Mouse (Mus musculus) WW6 (cell line): ENCODE data around the gene Kcnma1.

ENCODE experiments used
- DNase-seq: peaks from one replicate; pipeline ENCODE4 v3.0.0-alpha.2; 2013; ENCODE audit warnings: low read depth, low spot score

Kcnma1 gene

DNA sequence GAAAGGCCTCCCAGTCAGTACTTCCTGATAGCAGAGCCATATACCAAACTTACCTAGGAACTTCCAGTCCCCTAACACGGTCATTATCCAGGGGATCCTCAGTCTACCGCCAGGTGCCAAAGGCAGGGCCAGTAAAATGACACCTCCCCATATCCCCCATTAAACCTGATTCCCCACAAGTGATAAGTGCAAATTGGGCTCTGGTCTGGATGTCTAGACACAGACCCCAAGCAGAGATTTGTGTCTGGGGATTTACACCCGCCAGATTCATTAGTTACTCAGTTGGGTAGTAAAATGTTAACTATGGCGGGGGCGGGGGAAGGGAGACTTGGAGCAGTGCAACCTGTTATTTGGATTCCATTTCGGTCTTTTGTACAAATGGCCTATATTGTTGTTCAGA is 562.6 kb downstream of the Kcnma1 start:
- DNase-seq: no peak

GRCm38 (mm10) chr14:23437467-23437866 is 576.8 kb downstream of the Kcnma1 start:
- no peak for DNase-seq

- no peak for DNase-seq
These were observed 578.4 kb downstream of the Kcnma1 start for GRCm38 (mm10) chr14:23435861-23436260.

DNA sequence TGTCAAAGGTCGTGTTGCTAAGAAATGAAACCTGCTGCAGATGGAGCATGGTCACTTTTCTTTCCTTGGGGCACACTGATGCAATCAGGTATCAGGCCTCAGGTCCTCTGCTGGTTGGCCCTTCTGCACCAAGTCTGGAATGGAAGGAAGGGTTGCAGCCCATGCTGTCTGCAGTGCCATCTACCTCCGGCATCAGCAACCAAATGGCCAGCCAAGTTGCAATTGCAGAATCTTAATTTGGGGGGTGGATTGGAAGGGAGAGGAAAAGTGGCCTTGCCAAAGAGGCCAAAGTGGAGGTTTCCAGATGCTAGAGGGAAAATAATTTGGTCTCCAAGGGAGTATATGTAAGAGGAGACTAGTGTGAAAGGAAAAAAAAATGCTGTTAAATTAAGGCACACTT is 584.3 kb downstream of the Kcnma1 start:
- DNase-seq: no peak

DNA sequence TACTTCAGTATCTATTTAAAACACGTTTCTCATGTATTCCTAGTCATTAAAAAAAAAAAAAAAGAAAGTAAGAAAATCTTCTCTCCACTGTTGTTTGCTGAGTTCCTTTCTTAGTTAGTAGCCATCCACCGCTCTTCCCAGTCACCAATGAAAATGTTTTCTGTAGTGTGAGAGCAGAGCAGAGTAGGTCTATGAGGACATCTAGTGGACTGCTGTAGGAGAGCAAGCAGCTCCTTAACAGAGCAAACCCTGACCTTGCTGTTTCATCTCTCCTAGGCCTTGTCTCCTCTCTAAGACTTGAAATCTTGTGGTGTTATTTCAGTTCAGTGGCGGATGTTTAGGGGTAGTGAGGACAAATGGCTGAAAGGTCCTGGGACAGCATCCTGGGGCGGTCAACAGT is 585.2 kb downstream of the Kcnma1 start:
- no peak for DNase-seq

- no peak for DNase-seq
These were observed 591.7 kb downstream of the Kcnma1 start for GRCm38 (mm10) chr14:23422481-23423040.

GRCm38 (mm10) chr14:23418955-23419354 is 595.3 kb downstream of the Kcnma1 start:
- DNase-seq: no peak

GRCm38 (mm10) chr14:23407051-23407450 is 607.2 kb downstream of the Kcnma1 start:
- no peak for DNase-seq

DNA sequence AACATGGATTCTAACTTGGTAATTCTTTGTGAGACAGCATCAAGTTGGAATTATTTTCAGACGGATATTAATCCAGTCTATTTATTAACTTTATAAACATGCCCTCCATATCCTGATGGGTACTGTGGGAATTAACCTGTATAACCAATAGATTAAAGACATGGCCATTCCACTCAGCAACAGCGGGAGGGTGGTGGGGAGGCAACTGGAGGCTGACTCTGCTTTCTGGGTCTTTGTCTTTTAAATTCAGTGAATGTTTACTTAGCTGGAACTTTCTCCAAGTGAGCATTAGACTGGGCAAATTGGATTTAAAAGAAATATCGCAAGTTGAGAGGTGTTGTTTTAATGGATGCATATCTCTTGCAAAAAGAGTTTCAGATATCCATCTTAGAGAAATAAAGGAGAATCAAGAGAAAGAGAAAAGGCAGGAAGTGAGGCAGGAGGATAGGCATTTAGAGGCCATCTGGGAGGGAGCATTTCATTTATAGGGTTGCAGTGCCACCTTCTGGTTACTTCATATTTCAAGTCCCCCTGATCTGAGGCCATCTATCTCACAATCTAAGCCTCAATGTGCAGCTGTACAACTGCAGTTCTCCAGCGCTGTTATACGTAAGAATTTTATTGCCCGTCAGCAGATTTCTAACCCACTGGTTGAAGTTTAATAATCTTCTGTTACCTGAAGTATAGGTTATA is 613.4 kb downstream of the Kcnma1 start:
- peak; percentile 24 for DNase-seq

GRCm38 (mm10) chr14:23397642-23398041 is 616.6 kb downstream of the Kcnma1 start:
- no peak for DNase-seq

DNA sequence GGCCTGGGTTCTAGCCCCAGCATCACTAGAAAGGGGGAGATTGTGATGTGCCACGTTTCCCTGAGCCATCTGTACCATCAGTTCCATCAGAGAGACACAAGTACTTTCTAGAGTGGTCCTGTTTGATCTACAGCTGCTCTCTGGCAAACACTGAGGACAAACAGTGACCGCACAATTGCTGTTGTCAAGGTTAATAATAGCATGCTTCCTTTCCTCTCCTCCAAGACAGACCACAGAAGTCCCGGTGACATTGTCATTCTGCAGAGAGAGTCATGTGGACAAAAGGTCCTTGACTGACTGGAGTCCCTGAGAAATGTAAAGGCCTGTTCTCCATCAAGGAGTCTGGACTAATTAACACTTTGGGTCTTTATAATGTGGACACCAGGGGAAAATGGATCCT is 622.7 kb downstream of the Kcnma1 start:
- no peak for DNase-seq

DNA sequence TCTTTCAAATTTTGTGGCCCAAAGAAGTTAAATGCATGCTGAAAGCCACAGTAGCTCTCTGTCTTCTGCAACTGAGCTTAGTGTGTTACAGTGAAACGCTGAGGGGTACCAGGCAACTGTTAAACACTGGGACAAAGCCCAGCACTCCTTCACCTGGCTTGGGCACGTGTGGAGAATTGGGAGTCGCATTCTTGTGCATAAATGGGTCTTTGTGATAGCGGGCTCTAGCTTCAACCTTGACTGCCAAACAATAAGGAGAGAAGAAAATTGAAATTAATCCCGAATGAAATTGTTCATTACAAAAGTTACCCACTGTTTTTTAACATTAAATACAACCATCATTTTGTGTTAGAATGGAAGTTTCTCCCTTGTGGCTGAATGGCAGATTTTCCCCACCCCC is 623.5 kb downstream of the Kcnma1 start:
- DNase-seq: no peak

GRCm38 (mm10) chr14:23390161-23390560 is 624.1 kb downstream of the Kcnma1 start:
- DNase-seq: no peak

DNA sequence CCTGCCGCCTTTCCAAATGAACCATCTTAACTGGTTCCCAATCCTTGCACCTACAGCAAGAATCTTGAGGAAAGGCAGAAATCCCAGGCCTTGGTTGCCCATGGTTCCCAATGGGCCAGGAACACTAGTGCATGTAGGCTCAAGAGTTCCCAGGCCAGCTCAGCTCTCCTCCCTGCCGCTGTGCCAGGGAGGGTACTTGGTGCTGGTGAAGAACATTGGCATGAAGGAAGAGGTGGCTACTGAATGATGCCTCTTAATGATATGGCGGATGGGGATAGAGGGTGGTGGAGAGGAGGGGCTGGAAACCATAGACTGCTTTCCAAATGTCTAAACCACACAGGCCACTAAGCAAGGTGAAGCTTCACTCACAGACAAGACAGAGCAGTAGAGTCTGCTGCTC is 627.5 kb downstream of the Kcnma1 start:
- DNase-seq: no peak

GRCm38 (mm10) chr14:23385776-23386608 is 628.3 kb downstream of the Kcnma1 start:
- no peak for DNase-seq

DNA sequence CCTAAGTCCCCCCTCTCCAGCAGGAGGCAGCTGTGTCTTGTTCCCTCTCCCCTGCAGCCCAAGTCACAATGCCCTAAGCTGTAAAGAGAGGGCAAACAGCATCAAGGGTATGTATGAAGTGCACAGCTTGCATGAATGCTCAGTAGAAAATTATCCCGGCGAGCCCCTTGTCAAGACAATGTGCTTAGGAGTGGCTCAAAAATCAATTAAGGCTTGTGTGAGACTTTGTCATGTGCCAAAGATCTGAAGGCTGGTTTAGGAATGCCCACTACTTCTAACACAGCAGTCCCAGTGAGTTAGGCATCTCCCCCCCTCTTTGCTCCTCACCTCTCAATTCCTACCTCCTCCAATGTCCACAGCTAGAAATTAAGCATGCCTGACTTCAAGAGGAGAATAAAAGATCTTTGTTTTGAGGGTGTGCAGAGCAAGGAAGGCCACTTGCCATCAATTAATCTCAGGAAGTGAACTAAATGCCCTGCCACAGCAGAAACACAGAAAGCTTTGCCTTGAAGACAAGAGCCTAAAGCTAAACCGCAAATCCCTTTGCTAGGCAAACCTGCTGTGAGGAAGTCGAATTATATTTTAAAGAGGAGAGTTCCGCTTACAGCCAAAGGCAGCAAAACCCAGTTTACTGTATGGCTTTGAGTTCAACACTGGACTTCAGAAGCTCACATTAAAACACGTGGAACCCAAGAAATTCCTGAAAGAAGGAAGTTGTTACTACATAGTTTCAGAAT is 635.8 kb downstream of the Kcnma1 start:
- no peak for DNase-seq

GRCm38 (mm10) chr14:23372021-23372420 is 642.3 kb downstream of the Kcnma1 start:
- no peak for DNase-seq

GRCm38 (mm10) chr14:23360491-23360995 is 653.7 kb downstream of the Kcnma1 start:
- no peak for DNase-seq

DNA sequence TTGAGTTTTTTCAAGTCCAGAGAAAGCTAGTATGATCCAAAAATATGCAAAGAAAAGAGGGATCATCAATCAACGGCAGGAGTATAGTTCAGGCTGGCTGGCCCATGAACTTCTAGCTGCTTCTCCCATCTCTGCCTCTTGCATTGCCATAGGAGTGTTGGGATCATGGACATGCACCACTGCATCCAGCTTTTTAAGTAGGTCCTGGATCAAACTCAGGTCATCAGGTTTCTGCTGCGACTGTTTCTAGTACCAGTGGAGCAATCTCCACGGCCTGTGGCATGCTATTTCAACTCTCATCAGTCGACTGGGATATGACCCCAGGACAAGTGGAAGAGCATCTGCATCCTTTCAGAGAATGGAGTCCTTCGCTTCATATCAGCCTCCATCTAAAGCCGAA is 655.5 kb downstream of the Kcnma1 start:
- no peak for DNase-seq

GRCm38 (mm10) chr14:23357529-23358278 is 656.6 kb downstream of the Kcnma1 start:
- no peak for DNase-seq

- DNase-seq: no peak
These were observed 687.5 kb downstream of the Kcnma1 start for GRCm38 (mm10) chr14:23326786-23327185.
